Mouse (Mus musculus) pancreas, adult 10 weeks (tissue): ENCODE data around the gene Pcna. TPM values are rescaled to one million over a fixed set of nuclear protein-coding genes. Genes with fewer than 3 reads are reported as not detected.

Experiments
- polyA plus RNA-seq: library from polyadenylated mRNA; stranded (reverse); fragments of 350-450 nt; fragmentation: Illumina TruSeq; extraction: RNeasy Lipid Tissue Mini Kit (QIAGEN cat#74804); gene quantifications from one replicate; pipeline ENCODE4 v1.2.3, GENCODE M21; 2015; ENCODE audit warnings: low read depth, low replicate concordance; ENCODE audit not compliant: insufficient read depth

Pcna gene
- polyA plus RNA-seq: 15.1 TPM

DNA sequence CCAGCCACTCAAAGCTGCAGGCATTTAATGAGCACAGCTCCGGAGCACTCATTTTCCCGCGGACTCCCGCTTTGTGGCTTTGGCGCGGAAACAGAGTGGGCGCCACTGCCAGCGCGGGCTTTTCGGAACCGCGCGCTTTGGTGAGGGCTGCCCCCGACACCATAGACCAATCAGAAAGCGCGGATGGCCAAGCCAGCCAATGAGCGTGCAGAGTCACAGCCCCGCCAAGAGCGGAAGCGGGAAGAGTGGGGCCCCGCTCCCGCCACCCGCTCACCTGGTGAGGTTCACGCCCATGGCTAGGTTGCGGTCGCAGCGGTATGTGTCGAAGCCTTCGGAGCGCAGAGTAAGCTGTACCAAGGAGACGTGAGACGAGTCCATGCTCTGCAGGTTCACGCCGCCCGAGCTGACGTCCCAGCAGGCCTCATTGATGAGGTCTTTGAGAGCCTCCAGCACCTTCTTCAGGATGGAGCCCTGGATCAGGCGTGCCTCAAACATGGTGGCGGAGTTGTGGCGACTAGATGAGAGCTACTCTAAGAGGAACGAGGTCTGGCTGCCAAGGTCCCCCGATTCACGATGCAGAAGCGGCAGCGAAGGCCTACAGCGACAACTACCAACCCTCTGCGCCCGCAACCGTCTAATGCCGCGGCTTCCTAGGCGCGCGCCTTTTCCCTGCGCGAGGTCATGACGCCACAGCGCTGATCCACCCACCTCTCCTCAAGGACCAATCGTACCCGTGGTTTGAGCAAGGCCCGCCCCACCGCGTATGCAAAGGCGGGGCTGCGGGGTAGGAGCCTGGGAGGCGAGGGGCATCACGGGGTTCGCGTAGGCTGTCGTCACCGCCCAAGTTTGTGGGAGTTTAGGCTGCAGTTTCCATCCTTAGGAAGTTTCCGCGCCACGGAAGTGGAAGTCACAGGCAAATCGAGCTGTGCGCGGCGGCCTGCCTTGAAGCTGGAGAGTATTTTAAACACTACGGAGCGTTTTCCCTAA, at the start of gene Pcna:
TSS of gene Pcna (minus strand) at position 773 of the 987 bp plus-strand sequence.

DNA sequence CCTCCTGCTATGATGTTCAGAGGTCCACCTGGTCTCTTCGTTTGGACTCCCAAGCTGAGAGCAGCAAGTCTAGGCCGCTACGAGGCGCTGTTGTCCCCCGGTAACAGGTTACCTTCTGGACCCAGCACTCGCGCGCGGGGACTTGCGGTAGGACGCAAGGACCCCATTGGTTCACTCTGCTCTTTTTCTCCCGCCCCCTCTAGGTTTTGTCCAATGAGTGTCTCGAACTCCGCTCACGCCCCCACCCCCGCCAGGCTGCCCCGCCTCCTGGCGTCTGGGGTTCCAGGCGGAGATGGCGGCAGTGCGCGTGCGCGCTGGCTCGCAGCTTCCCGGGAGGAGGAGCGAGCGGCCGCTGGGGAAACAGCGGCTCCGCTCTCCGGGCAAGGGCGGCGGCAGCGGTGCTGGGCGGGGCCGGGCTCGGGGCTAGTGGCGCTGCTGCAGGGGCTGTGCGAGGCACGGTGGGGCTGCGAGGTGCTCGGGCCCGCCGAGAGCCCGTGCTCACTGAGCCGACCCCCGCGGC, 9.8 kb upstream of the Pcna start, which contains the start of gene Cds2:
TSS of gene Cds2 (plus strand) at position 270 of the 520 bp plus-strand sequence.

DNA sequence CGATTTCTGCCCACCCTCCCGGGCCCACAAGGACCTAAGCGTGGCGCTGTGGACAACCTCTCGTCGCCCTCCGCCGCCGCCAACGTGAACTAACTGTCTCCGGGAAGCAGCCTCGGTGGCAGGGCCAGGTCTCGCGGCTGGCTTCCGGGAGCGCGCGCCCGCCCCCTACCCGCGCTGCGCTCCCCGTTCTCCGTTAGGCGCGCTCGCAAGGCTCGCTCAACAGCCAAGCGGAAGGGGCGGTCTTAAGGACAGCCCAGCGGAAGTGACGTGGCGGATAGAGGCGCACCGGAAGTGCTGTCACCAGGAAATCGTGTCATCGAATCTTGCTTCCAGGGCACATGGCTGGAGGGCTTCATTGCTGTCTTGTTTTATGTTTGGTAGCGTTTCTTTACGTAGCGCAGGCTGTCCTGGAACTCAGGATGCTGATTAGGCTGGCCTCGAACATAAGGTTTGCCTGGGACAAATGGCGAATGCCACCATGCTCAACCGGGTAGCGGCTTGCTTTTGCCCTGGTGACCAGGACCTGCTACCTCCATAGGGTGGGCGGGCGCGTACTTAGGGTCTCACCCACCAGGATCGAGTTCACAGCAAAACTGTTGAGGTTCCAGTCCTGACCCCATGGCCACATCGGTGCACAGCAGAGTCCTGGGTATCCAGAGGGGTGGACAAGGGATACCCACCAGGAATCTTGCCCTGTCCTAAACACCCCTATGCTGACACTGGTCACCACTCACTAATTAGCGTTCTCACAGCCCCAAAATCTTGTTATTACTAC, 5.4 kb downstream of the Pcna start, which contains the start of gene Tmem230:
TSS of gene Tmem230 (minus strand) at position 269 of the 775 bp plus-strand sequence.

Other genes with a start within 250 kb of the Pcna start
- gene Rassf2, start 223.1 kb downstream of the Pcna start, polyA plus RNA-seq: 3.9 TPM
- gene Slc23a2, start 108.2 kb downstream of the Pcna start, polyA plus RNA-seq: 4.2 TPM
- gene Tmem230, start 5.5 kb downstream of the Pcna start, polyA plus RNA-seq: 8.0 TPM
- gene Cds2, start 9.8 kb upstream of the Pcna start, polyA plus RNA-seq: 13.3 TPM
- not detected for gene Prokr2, start 132.1 kb upstream of the Pcna start, polyA plus RNA-seq